In the genomic region with DNA sequence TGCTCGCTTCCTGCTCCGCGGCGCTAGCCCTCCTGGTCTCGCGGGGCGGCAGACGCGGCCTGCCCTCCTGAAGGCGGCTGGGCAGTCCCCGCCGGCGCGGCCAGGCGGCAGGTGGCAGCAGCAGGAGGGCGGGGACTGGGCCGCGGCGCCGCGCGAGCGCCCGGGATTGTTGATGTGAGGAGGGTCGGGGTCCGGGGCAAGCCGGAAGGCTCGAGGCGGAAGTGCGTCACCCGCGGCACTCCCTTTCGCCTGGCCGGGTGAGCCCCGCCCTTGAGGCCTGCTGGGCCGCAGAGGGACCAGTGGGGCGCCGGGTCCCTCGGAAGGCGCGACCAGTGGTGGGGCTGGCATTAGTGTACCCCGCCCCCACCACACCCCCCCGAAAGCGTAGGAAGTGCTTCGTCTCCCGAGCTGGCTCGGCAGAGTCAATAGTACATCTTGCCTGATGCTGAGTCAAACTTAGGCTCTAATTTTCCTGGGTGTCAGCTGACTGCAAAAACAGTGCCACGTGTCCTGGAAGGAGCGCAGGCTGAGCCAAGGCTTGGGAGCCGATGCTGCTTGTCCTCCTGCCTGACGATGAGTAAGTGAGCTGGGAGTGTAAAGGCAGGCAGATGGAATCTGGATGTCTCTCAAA, we compare ENCODE assay signal across 8 mouse cellular contexts. TPM values are rescaled to one million over a fixed set of nuclear protein-coding genes. Genes with fewer than 3 reads are reported as not detected.
DNase-seq lines count a peak whose midpoint lies in the region; ATAC-seq lines count a peak whose summit lies in the region.

A gene (minus strand): TSS at position 210 of the 631 bp plus-strand sequence.

- peak; percentile 93 for DNase-seq in MEL-GATA-1-ER (ENCODE audit: extremely low read depth, low read depth)
- peak; percentile 86 for DNase-seq in cerebellum, adult 8-10 months
- peak; percentile 95 for DNase-seq in hindbrain, embryonic 10.5 days (ENCODE audit: low spot score)
- DNase-seq in layer of hippocampus, postnatal 10 days (ENCODE audit: low spot score in 2 of 2), result peak; percentile 86 to 92
- DNase-seq in lung, postnatal 10 days, result peak; percentile 96
- DNase-seq in ovary, postnatal 36 days (ENCODE audit: low spot score), result peak; percentile 95
- DNase-seq in thymus, postnatal 25 days, result peak; percentile 90

- no peaks in the 10 kb centered on the region for H3K27me3 ChIP-seq in hindbrain, embryonic 10.5 days (ENCODE audit: insufficient read depth, poor library complexity, severe bottlenecking)

- H3K27ac ChIP-seq in hindbrain, embryonic 10.5 days, result peak within 1 kb of the TSS; percentile 98

- H3K9me3 ChIP-seq in hindbrain, embryonic 10.5 days, result no peaks in the 10 kb centered on the region

- H3K36me3 ChIP-seq in hindbrain, embryonic 10.5 days, result no peaks in the 10 kb centered on the region

- ATAC-seq in frontal cortex, adult (ENCODE audit: low TSS enrichment), result peak; percentile 89

- H3K4me3 ChIP-seq in hindbrain, embryonic 10.5 days, result peak within 1 kb of the TSS; percentile 95

- H3K4me1 ChIP-seq in hindbrain, embryonic 10.5 days (replicated peaks), result peaks cover 32% of the 10 kb centered on the region

- WGBS in hindbrain, embryonic 10.5 days, result under 1% methylated on average over 51 of the region's 51 CpGs

RNA-seq across cellular contexts. Expression of the gene that starts here (rescaled TPM):
- polyA plus RNA-seq in hindbrain, embryonic 10.5 days (2016; fragmentation: Nextera tagmentation; extraction: Ambion mirVana), result 25.1 and 31.8 TPM in 2 replicates
- 10 to 100 TPM; 44.6 to 46.9 TPM for total RNA-seq in layer of hippocampus, postnatal 10 days (2021)

Comparison
In these comparisons a context has a peak if more than half of its experiments do, and no peak if none do; other contexts are left out.
1. Peak in every context shown above with its lines: DNase-seq, ATAC-seq, H3K4me3 ChIP-seq and H3K27ac ChIP-seq.